Mouse (Mus musculus): ENCODE measurements around the gene Olfr790.

Gene Olfr790

GRCm38 (mm10) chr10:129498192-129498591 is at the start of gene Olfr790:
Olfr790 (plus strand) TSS chr10:129498492.
- DNase-seq = no peak

GRCm38 (mm10) chr10:129461562-129461961 is 36.7 kb upstream of the Olfr790 start, which contains the start of gene Olfr787:
Olfr787 (plus strand) TSS chr10:129461862.
- no peak for DNase-seq

GRCm38 (mm10) chr10:129470698-129471097 is 27.6 kb upstream of the Olfr790 start, which contains the start of gene Olfr788:
Olfr788 (plus strand) TSS chr10:129470998.
- no peak for DNase-seq

GRCm38 (mm10) chr10:129473256-129473655 is 25.0 kb upstream of the Olfr790 start:
- no peak for DNase-seq

- DNase-seq = no peak
Measured at GRCm38 (mm10) chr10:129473723-129474122, 24.6 kb upstream of the Olfr790 start.

- no peak for DNase-seq
Measured at GRCm38 (mm10) chr10:129484452-129484851, 13.8 kb upstream of the Olfr790 start, which contains the start of gene Olfr789. Olfr789 (plus strand) TSS chr10:129484752.

GRCm38 (mm10) chr10:129490101-129490500 is 8.2 kb upstream of the Olfr790 start:
- DNase-seq = no peak

GRCm38 (mm10) chr10:129521492-129521891 is 23.2 kb downstream of the Olfr790 start, which contains the start of gene Olfr791:
Olfr791 (plus strand) TSS chr10:129521792.
- DNase-seq = no peak

GRCm38 (mm10) chr10:129538862-129539261 is 40.6 kb downstream of the Olfr790 start, which contains the start of gene Olfr792:
Olfr792 (plus strand) TSS chr10:129539162.
- no peak for DNase-seq

- DNase-seq = no peak
Measured at GRCm38 (mm10) chr10:129549354-129549753, 51.1 kb downstream of the Olfr790 start.

Data from lung, postnatal 14 days (tissue).